Comparison of ENCODE assay signal across 20 mouse cellular contexts in the genomic region with DNA sequence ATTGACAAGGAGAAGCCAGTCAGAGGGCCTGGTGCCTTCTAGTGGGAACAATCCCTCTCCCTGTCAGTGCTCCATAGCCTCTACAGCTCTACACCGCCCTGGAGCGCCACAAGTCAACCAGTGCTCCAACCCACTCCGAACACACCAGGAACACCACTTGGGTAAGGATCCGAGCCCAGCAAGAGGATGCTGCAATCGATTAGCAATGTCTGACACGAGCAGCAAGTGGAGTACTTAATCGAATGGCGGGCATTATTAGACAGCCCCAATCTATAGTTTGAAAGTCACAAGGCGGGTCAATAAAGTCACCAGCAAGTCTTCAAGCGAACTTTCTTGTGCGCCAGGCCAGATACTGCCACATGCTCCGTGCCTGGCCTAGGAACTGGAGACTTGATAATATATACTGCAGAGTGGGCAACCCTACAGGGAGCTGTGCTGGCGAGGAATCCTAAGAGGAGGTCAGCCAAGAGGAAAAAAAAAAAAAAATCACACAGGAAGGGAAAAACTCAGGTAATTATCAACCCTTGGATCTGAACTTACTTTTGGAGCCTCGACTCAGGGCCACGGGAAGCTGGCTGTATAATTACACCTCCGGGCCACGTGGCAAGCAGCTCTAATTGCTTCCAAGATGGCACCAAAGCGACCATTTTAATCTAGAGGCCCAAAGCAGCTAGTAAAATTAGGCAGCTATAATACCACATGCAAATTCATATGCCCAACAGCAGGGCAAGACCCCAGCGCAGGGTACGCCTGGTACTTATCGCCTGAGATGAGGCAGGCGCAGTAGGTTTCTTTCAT. TPM values are rescaled to one million over a fixed set of nuclear protein-coding genes. Genes with fewer than 3 reads are reported as not detected.
DNase-seq lines count a peak whose midpoint lies in the region; ATAC-seq and TF ChIP-seq lines count a peak whose summit lies in the region.
"Had no signal": no experiment of that assay in that cellular context is flagged by ENCODE, and none has a peak within 500 bp of the region (broad histone marks: within the 10 kb centered on the region; RNA-seq: fewer than 3 reads in every experiment).

No protein-coding gene starts in this region.

- H3K4me1 ChIP-seq in forebrain, embryonic 10.5 days = peaks cover 75% of the 10 kb centered on the region
- peaks cover 19% of the 10 kb centered on the region for H3K4me1 ChIP-seq in forebrain, postnatal 0 days (ENCODE audit: insufficient read depth)
- H3K4me1 ChIP-seq in embryonic fibroblast, embryonic 13.5 days (ENCODE audit: control insufficient read depth, insufficient read depth, low read length) = peaks cover 68% of the 10 kb centered on the region
- H3K4me1 ChIP-seq in small intestine, adult 2 months (ENCODE audit: control insufficient read depth, insufficient read depth, insufficient read length, low read length) = peaks cover 69% of the 10 kb centered on the region

- no peak for TF ChIP-seq CTCF in forebrain, postnatal 0 days (IDR thresholded peaks at IDR 0.05; ENCODE audit: low read depth)
- no peak for TF ChIP-seq CTCF in embryonic fibroblast, embryonic 13.5 days (IDR thresholded peaks at IDR 0.05; ENCODE audit: borderline replicate concordance, insufficient read depth, low read length)
- TF ChIP-seq CTCF in small intestine, adult 2 months (IDR thresholded peaks at IDR 0.05; ENCODE audit: extremely low read depth, insufficient read length, insufficient replicate concordance, low read depth, low read length) = no peak

- WGBS in forebrain, embryonic 10.5 days = 93% methylated on average over 22 of the region's 22 CpGs
- WGBS in forebrain, postnatal 0 days = 82% methylated on average over 22 of the region's 22 CpGs
- WGBS in small intestine, adult 2 months = 58% methylated on average over 22 of the region's 22 CpGs

- H3K27me3 ChIP-seq in forebrain, embryonic 10.5 days (ENCODE audit: poor library complexity, severe bottlenecking) = peaks cover 33% of the 10 kb centered on the region; the same call in 1 of the 2 replicates
- H3K27me3 ChIP-seq in forebrain, postnatal 0 days (ENCODE audit: insufficient read depth, low read length) = no peaks in the 10 kb centered on the region
- no peaks in the 10 kb centered on the region for H3K27me3 ChIP-seq in small intestine, adult 2 months (ENCODE audit: control insufficient read depth, insufficient read depth, low read length)
- H3K27me3 ChIP-seq: embryonic facial prominence, embryonic 12.5 days; heart, embryonic 15.5 days had no signal

- DNase-seq in forebrain, embryonic 10.5 days (ENCODE audit: extremely low spot score, low spot score) = no peak
- DNase-seq in forebrain, postnatal 0 days = no peak
- peak; percentile 55 for DNase-seq in kidney, adult 9 months
- no peak for DNase-seq in kidney, adult 18-20 months
- DNase-seq in right cerebral cortex, postnatal 25 days = no peak
- no peak for DNase-seq in embryo, embryonic 9.5 days (ENCODE audit: extremely low spot score)
- DNase-seq: cerebellum, adult 8-10 months; heart, adult 18-20 months; right cerebral cortex, postnatal 4 days had no signal

- no peak for ATAC-seq in forebrain, postnatal 0 days
- ATAC-seq: liver, postnatal 0 days had no signal

- no peaks in the 10 kb centered on the region for H3K9me3 ChIP-seq in forebrain, embryonic 10.5 days
- no peaks in the 10 kb centered on the region for H3K9me3 ChIP-seq in forebrain, postnatal 0 days (ENCODE audit: low read length)
- H3K9me3 ChIP-seq: embryonic facial prominence, embryonic 12.5 days; heart, embryonic 15.5 days; limb, embryonic 10.5 days; midbrain, embryonic 12.5 days had no signal

- no peak for TF ChIP-seq POLR2A in embryonic fibroblast, embryonic 13.5 days (IDR thresholded peaks at IDR 0.05; ENCODE audit: low read depth, low read length)
- no peak for TF ChIP-seq POLR2A in small intestine, adult 2 months (IDR thresholded peaks at IDR 0.05; ENCODE audit: low read depth, low read length)

- H3K27ac ChIP-seq in forebrain, embryonic 10.5 days = 0 out of 2 replicates have a peak overlapping the region, but pooled peaks have one; percentile 1
- H3K27ac ChIP-seq in forebrain, postnatal 0 days (ENCODE audit: low read depth, low read length) = no peak overlapping the region
- peak overlapping the region; percentile 86 for H3K27ac ChIP-seq in embryonic fibroblast, embryonic 13.5 days (ENCODE audit: insufficient read depth, low read length)
- peak overlapping the region; percentile 52; the same call in 1 of the 2 replicates for H3K27ac ChIP-seq in small intestine, adult 2 months (ENCODE audit: insufficient read depth, low read depth, low read length)
- H3K27ac ChIP-seq: embryonic facial prominence, embryonic 12.5 days; heart, embryonic 15.5 days; limb, embryonic 10.5 days; midbrain, embryonic 12.5 days had no signal

- no peaks in the 10 kb centered on the region for H3K36me3 ChIP-seq in forebrain, embryonic 10.5 days (replicated peaks)
- H3K36me3 ChIP-seq in forebrain, postnatal 0 days (ENCODE audit: insufficient read depth) = no peaks in the 10 kb centered on the region
- no peaks in the 10 kb centered on the region for H3K36me3 ChIP-seq in small intestine, adult 2 months (ENCODE audit: control insufficient read depth, insufficient read depth, low read length)
- H3K36me3 ChIP-seq: G1E; heart, embryonic 15.5 days; limb, embryonic 10.5 days; midbrain, embryonic 12.5 days had no signal

- H3K4me2 ChIP-seq in forebrain, postnatal 0 days (ENCODE audit: low read depth) = no peak overlapping the region
- H3K4me2 ChIP-seq: embryonic facial prominence, embryonic 12.5 days; heart, embryonic 15.5 days; midbrain, embryonic 12.5 days had no signal

- H3K4me3 ChIP-seq in forebrain, embryonic 10.5 days = no peak overlapping the region
- no peak overlapping the region for H3K4me3 ChIP-seq in forebrain, postnatal 0 days (ENCODE audit: low read depth, low read length)
- no peak overlapping the region for H3K4me3 ChIP-seq in embryonic fibroblast, embryonic 13.5 days (ENCODE audit: insufficient read depth, low read length)
- H3K4me3 ChIP-seq in small intestine, adult 2 months (ENCODE audit: low read depth, low read length) = no peak overlapping the region
- H3K4me3 ChIP-seq: embryonic facial prominence, embryonic 12.5 days; heart, embryonic 15.5 days; limb, embryonic 10.5 days; midbrain, embryonic 12.5 days had no signal

- no peak overlapping the region for H3K9ac ChIP-seq in forebrain, postnatal 0 days
- H3K9ac ChIP-seq: embryonic facial prominence, embryonic 12.5 days; heart, embryonic 15.5 days; liver, postnatal 0 days; midbrain, embryonic 12.5 days had no signal

RNA-seq across cellular contexts. Expression of a gene that starts 10.7 kb away (rescaled TPM):
- polyA plus RNA-seq in forebrain, embryonic 10.5 days (2016; fragmentation: Nextera tagmentation; extraction: Ambion mirVana) = 1.3 and 1.8 TPM in 2 replicates
- 6.9 and 8.5 TPM in 2 replicates for total RNA-seq in forebrain, postnatal 0 days (2014; rRNA removed)
- polyA plus RNA-seq in forebrain, postnatal 0 days (2015; fragmentation: Nextera tagmentation; extraction: Ambion mirVana) = 2.5 and 3.1 TPM in 2 replicates
- 141 and 142 TPM in 2 replicates for polyA plus RNA-seq in embryonic fibroblast, embryonic 13.5 days (2011; ENCODE audit: insufficient read length, low read depth, missing spikeins)
- 58.9 and 93.7 TPM in 2 replicates for polyA plus RNA-seq in small intestine, adult 2 months (2012; rRNA removed)
- total RNA-seq: neutrophil, adult 5-6 weeks had no signal
- polyA plus RNA-seq: G1E had no signal

RNA-seq across cellular contexts. Expression of a gene that starts 46.9 kb away (rescaled TPM):
- not detected in 2 replicates for polyA plus RNA-seq in forebrain, embryonic 10.5 days (2016; fragmentation: Nextera tagmentation; extraction: Ambion mirVana)
- total RNA-seq in forebrain, postnatal 0 days (2014; rRNA removed) = 0.52 TPM in 1 of 2 replicates, not detected in the other
- 0.44 and 0.45 TPM in 2 replicates for polyA plus RNA-seq in forebrain, postnatal 0 days (2015; fragmentation: Nextera tagmentation; extraction: Ambion mirVana)
- 2.6 and 5.6 TPM in 2 replicates for polyA plus RNA-seq in embryonic fibroblast, embryonic 13.5 days (2011; ENCODE audit: insufficient read length, low read depth, missing spikeins)
- polyA plus RNA-seq in small intestine, adult 2 months (2012; rRNA removed) = 23.6 and 51.0 TPM in 2 replicates
- total RNA-seq: gastrocnemius, postnatal 14 days; left cerebral cortex, adult 18-20 months had no signal
- polyA plus RNA-seq: embryonic facial prominence, embryonic 12.5 days; G1E; limb, embryonic 10.5 days had no signal

Comparison
In these comparisons a context has a peak if more than half of its experiments do, and no peak if none do; other contexts are left out.
1. RNA of a gene that starts 10.7 kb away (polyA plus RNA-seq): 141 to 142 TPM in embryonic fibroblast, embryonic 13.5 days and 58.9 to 93.7 TPM in small intestine, adult 2 months; 2.5 to 3.1 TPM in forebrain, postnatal 0 days and 1.3 to 1.8 TPM in forebrain, embryonic 10.5 days; every median in the first group is over 10 times any median in the second.